Comparison of ENCODE assay signal across 13 mouse cellular contexts in genomic region chr7:64024253-64024652, GRCm38 (mm10).
DNase-seq lines count a peak whose midpoint lies in the region; ATAC-seq and TF ChIP-seq lines count a peak whose summit lies in the region.
"Had no signal": no experiment of that assay in that cellular context is flagged by ENCODE, and none has a peak within 500 bp of the region (broad histone marks: within the 10 kb centered on the region; RNA-seq: fewer than 3 reads in every experiment).

No protein-coding gene starts in this region.

- peaks cover 26 to 30% of the 10 kb centered on the region in 2 experiments for H3K4me1 ChIP-seq in liver, embryonic 14.5 days (replicated peaks; ENCODE audit: control insufficient read depth in 2 of 2, insufficient read depth in 2 of 2, low read length in 1 of 2)
- H3K4me1 ChIP-seq: embryonic facial prominence, embryonic 12.5 days had no signal

- TF ChIP-seq EP300 in liver, embryonic 14.5 days (IDR thresholded peaks at IDR 0.05; ENCODE audit: low read depth) = no peak

- peak; percentile 37 to 61 for DNase-seq in heart, postnatal 14 days
- DNase-seq in heart, adult 8-10 months (ENCODE audit: low spot score) = no peak
- DNase-seq in brain, adult 2 months (ENCODE audit: low read depth, low spot score) = peak; percentile 80
- DNase-seq in liver, embryonic 14.5 days (ENCODE audit: low read depth in 3 of 3, low spot score in 3 of 3) = no peak
- no peak for DNase-seq in neural tube, embryonic 10.5 days (ENCODE audit: extremely low spot score, low spot score)
- DNase-seq: kidney, adult 18-20 months had no signal

- H3K9me3 ChIP-seq in liver, embryonic 14.5 days (ENCODE audit: control insufficient read depth, low read length) = no peaks in the 10 kb centered on the region
- H3K9me3 ChIP-seq: embryonic facial prominence, embryonic 12.5 days; limb, embryonic 15.5 days had no signal

- no peak overlapping the region for H3K4me3 ChIP-seq in liver, embryonic 14.5 days (ENCODE audit: insufficient read depth in 1 of 2, low read depth in 2 of 2, low read length in 2 of 2)
- H3K4me3 ChIP-seq: embryonic facial prominence, embryonic 12.5 days; heart, adult 2 months; limb, embryonic 15.5 days had no signal

- intact Hi-C loops in heart, postnatal 14 days (cut with DNase I) = loop anchor here (5.0 kb wide), 1 partner anchor 57 kb away; no protein-coding TSS in a partner anchor

- H3K27me3 ChIP-seq in liver, embryonic 14.5 days (ENCODE audit: control insufficient read depth, insufficient read depth, low read length) = no peaks in the 10 kb centered on the region
- H3K27me3 ChIP-seq: CH12.LX; embryonic facial prominence, embryonic 12.5 days; limb, embryonic 15.5 days had no signal

- H3K36me3 ChIP-seq in liver, embryonic 14.5 days (replicated peaks; ENCODE audit: control insufficient read depth, insufficient read depth, low read depth) = no peaks in the 10 kb centered on the region
- H3K36me3 ChIP-seq: embryonic facial prominence, embryonic 12.5 days; limb, embryonic 15.5 days had no signal

- no peak for TF ChIP-seq CTCF in liver, embryonic 14.5 days (IDR thresholded peaks at IDR 0.05; ENCODE audit: low read depth)

- WGBS in liver, embryonic 14.5 days (ENCODE audit: insufficient replicate concordance) = 70% methylated on average over 4 of the region's 4 CpGs

- 0 out of 2 replicates have a peak, but pooled peaks have one; percentile 16 for ATAC-seq in erythroid progenitor cell, adult 5-6 weeks (replicated peaks; ENCODE audit: low FRiP score, poor library complexity, severe bottlenecking)
- ATAC-seq in liver, embryonic 14.5 days (ENCODE audit: insufficient read depth) = peak; percentile 45; the same call in 1 of the 2 replicates
- no peak for ATAC-seq in inflammation-experienced regulatory T-cells, adult 6 months
- ATAC-seq in erythroblast, adult 5-6 weeks (replicated peaks; ENCODE audit: low FRiP score, poor library complexity, severe bottlenecking) = no peak

- H3K9ac ChIP-seq in liver, embryonic 14.5 days (replicated peaks) = no peak overlapping the region
- H3K9ac ChIP-seq: embryonic facial prominence, embryonic 12.5 days; limb, embryonic 15.5 days had no signal

- H3K27ac ChIP-seq in liver, embryonic 14.5 days = no peak overlapping the region
- H3K27ac ChIP-seq: embryonic facial prominence, embryonic 12.5 days; heart, adult 2 months; limb, embryonic 15.5 days had no signal

- no peak overlapping the region for H3K4me2 ChIP-seq in liver, embryonic 14.5 days (ENCODE audit: low read depth)
- H3K4me2 ChIP-seq: embryonic facial prominence, embryonic 12.5 days; limb, embryonic 15.5 days had no signal

Comparison
In these comparisons a context has a peak if more than half of its experiments do, and no peak if none do; other contexts are left out.
1. DNase-seq: peak in heart, postnatal 14 days (2 of 2) and brain, adult 2 months (single experiment); none in heart, adult 8-10 months (single experiment), liver, embryonic 14.5 days (0 of 3) and neural tube, embryonic 10.5 days (single experiment).
2. ATAC-seq: peak in erythroid progenitor cell, adult 5-6 weeks (single experiment) and liver, embryonic 14.5 days (single experiment); none in inflammation-experienced regulatory T-cells, adult 6 months (single experiment) and erythroblast, adult 5-6 weeks (single experiment).